Mouse (Mus musculus): ENCODE results near the gene Hspa12b. TPM values are rescaled to one million over a fixed set of nuclear protein-coding genes. Genes with fewer than 3 reads are reported as not detected.
"Not testable (repeated sequence)": the region's sequence is repeated elsewhere in the genome, so short reads cannot be mapped to it uniquely, and the experiment has no call there.

Hspa12b gene
- not detected in 2 replicates for total RNA-seq (2015; ENCODE audit: low replicate concordance)
- 0.14 TPM in 1 of 2 replicates, not detected in the other for total RNA-seq (2017; ENCODE audit: low replicate concordance)

DNA sequence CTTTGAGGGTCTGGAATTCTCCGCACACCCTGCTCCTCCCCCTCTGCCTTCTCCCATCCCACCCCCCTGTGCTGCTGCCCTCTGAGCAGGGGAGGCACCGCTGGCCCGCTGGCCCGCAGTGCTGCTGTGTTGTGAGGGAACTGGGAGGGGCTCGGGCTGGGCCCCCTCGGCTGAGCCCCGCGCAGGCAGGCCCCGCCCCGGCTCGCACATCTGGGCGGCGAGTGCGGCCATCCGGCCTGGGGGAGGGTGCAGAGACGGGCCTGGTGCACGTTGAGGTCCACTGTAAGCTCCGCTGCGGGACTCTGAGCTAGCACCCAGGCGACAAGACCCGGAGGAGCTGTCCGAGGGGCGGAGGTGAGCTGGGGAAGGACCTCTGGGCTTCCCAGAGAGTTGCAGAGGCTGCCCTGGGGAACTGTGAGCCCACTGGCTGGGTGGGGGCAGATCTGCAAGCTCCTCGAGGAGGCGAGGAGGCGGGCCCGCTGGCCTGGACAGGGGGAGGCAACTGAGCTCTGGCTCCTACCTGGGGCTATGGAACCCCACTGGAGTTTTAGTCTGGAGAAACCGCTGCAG, at the start of gene Hspa12b:
TSS of gene Hspa12b (plus strand) at position 120 of the 570 bp plus-strand sequence.
- ATAC-seq (replicated peaks; ENCODE audit: low FRiP score, poor library complexity, severe bottlenecking): no peak

DNA sequence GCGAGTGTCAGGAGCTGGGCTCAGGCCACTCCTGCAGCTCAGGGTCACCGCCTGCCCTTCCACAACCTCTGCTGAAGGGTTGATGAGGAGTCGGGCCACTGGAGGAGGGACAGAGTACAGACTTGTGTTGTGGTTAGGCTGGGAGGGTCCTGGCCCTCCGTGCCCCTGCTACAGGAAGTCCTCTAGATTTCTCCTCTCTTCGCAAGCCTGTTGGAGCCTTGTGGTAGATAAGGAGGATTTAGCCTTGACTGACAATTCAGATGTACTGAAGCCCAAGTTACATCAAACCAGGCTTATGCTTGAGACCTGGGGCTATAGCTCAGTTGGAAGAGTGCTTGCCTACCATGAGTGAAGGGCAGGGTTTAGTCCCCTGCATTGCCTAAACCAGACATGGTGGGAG, 46.6 kb upstream of the Hspa12b start:
- no peak for ATAC-seq (replicated peaks; ENCODE audit: low FRiP score, poor library complexity, severe bottlenecking)

DNA sequence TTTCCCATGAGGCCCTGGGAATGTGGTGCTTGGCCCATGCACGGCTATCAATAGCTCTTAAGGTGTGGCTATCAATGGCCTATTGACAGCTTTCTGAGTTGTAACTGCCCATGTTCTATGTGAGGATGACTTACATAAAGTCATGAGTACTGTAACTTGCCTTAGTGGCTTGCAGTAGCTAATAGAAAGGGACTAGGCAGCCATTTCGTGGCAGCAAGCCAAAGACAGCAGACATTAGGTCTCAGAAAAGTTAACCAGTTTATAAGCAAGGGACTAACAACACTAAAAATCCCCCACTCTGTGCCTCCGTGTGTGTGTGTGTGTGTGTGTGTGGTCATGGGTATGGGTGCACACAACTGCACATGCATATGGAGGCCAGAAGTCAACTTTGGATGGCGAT, 42.9 kb upstream of the Hspa12b start:
- no peak for ATAC-seq (replicated peaks; ENCODE audit: low FRiP score, poor library complexity, severe bottlenecking)

DNA sequence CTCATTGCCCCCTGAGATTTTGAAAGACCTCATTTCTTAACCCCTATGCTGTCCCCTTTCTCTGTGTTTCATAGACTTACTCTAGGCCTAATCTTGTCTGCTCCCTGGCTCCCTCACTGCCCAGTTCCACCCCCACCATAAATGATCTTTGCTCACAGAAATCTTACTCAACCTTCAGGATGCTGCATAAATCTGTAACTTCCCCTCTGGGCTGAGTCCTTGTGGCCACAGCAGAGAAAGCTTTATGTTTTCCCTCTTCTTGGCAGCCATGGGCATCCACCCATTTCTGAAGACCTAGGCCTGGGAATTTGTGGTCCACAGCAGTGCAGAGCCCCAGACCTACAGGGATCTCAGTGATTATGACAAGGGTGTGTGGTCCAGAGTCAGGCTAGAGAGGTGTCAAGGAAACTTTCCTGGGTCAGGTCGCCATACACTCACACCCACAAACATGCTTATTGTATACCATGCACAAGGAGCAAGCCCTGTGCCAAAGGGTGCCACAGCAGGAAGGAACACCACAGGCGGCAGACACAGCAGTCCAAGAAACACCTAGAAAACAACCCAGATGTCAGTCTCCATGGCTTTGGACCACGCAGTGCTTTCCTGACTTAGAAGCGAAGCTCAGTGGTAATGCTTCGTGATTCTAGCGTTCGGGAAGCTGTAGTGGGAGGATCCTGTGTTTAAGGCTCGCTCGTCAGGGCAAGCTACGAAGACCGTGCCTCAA, 40.3 kb upstream of the Hspa12b start, which contains the start of gene Siglec1:
TSS of gene Siglec1 (minus strand) at position 99 of the 724 bp plus-strand sequence.
- ATAC-seq (replicated peaks; ENCODE audit: low FRiP score, poor library complexity, severe bottlenecking): no peak

DNA sequence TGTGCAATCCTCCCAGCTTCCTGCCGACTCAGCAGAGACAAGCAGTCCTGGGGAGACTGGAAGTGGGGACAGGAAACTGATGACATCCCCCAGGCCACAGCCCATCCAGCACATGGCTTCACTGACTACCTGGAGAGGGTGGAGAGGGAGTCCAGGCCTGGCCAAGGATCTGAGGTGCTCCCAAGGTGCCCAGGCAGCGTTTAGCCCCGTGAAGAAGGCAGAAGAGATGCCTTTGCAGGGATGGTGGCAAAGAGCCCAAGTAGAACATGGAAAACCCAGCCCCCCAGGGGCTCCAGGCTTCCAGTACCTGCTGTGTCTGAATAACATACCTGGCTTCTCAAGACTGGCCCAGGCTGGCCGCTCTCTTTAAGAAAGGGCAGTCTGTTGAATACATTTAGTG, 38.5 kb upstream of the Hspa12b start:
- no peak for ATAC-seq (replicated peaks; ENCODE audit: low FRiP score, poor library complexity, severe bottlenecking)

DNA sequence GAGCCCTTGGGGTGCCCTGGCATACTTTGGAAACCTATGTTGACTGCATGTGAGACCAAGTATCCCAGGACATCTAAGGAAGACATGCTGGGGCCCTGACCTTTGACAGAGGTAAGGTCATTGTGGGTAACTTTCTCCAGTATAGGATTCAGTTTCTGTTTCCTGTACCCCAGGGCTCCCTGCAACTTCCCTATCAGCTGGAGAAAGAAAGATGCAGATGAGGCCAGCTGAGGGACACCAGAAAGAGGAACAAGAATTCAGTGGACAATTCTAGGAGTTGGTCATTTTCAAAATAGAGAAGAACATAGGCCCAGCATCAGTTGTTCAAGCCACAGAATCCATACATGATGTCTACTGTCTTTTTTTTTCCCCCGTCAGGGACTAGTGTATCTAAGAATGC, 37.4 kb upstream of the Hspa12b start:
- ATAC-seq (replicated peaks; ENCODE audit: low FRiP score, poor library complexity, severe bottlenecking): no peak

DNA sequence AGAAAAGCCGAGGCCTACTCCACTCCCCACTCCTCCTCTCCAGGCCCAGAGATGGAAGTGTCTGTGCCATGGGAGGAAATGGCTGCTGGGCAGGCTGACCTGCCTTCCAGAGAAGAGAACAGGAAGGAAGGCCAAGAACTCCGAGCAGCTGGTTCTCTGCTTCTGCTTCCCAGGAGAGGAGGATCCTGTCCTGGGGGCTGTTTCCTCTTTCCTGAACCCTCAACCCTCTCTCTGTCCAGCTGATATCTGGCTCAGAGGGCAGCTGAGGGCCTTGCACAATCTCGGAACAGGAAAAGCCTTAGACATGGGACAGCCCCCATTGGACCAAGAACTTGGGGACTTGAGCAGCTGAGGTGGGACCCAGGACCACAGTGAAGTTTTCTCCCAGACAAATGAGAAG, 36.2 kb upstream of the Hspa12b start:
- no peak for ATAC-seq (replicated peaks; ENCODE audit: low FRiP score, poor library complexity, severe bottlenecking)

DNA sequence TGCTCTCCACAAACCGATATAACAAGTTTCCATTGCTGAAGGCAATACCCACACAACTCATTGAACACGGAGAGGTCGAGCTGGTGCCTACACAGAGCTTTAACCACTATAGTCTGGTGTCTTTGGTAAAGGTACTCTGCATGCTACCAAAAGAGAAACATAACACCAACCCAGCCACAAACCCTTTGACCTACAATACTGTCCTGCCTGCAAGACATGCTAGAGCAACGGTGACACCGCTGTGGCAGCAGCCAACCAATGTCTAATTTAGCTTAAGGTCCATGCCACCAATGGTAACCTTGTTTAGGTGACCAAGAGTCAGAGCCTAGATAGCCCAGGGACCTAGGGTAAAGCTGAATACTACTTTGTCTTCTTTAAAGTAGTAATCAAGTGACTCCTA, 33.5 kb upstream of the Hspa12b start:
- no peak for ATAC-seq (replicated peaks; ENCODE audit: low FRiP score, poor library complexity, severe bottlenecking)

DNA sequence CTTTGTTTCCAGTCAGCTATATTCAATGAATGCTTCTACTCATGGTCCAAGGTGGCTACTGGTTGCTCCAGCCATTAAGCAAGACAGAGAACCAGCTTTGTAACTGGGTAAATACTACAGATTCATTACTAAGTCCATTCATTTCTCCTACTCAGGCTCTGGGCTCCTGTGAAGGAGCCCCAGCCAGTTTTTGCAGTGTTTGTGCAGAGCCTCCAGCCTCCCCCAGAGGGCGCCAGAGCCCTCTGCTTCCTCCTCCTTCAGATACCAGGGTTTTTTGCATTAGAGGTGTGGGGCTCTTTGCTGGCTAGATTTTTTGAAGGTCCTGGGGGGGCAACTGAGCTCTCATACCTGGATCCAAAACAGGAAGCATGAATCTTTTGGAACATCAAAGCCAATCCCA, 32.3 kb upstream of the Hspa12b start:
- peak; percentile 84 for ATAC-seq (replicated peaks; ENCODE audit: low FRiP score, poor library complexity, severe bottlenecking)

DNA sequence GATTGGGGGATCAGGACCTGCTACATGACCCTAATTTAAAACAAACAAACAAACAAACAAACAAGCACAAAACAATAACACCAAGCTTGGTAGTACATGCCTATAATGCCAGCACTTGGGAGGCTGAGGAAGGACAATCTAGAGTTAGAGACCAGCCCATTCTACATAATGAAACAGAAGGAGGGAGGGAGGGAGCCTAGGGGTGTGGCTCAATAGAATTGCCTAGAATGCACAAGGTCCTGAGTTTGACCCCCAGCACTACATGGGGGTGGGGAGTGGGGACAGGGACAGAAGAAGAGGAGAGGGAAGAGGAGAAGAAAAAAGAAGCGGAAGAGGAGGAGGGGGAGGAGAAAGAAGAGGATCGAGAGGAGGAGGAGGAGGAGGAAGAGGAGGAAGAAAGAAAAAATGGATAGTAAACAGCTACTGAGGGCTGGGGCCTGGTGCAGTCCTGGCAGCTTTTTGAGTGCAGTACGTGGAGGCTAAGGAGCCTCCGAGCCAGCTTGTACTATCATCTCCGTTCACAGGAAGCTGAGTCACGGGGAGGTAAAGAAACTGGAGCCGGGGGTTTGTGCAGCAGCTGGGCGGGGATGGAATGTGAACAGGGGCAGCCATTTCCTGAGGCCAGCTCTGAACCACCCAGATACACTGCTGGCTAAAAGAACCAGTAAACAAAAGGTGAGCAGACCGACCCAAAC, 30.8 kb upstream of the Hspa12b start:
- peak; percentile 87 for ATAC-seq (replicated peaks; ENCODE audit: low FRiP score, poor library complexity, severe bottlenecking)

DNA sequence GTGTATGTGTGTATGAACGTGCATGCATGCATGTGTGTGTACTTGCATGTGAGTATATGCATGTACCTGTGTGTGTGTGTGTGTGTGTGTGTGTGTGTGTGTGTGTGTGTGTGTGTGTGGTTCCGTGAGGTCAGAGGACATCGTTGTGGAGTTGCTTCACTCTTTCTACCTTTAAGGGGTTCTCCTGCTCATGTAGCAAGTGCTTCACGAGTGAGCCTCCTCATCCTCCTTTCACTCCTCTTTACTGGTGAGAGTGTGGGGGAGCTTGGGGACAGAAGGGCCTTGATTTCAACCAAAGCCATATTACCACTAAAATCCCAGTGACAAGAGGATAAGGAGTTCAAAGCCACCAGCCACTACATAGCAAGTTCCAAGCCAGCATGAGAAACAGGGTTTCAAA, 30.0 kb upstream of the Hspa12b start:
- no peak for ATAC-seq (replicated peaks; ENCODE audit: low FRiP score, poor library complexity, severe bottlenecking)

DNA sequence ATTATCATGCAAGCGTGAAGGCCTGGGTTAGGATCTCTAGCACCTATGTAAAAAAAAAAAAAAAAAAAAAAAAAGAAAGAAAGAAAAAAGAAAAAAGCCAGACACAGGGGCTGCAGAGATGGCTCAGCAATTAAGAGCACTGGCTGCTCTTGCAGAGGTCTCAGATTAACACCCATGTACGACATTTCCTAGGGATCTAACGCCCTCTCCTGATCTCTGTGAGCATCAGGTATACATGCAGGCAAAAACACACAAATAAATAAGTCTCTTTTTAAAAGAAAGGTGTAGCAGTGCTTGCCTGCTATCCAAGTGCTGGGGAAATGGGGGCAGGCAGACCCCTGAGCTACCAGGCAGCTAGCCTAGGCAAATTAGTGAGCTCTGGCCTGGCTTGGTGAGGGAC, 25.6 kb upstream of the Hspa12b start:
- ATAC-seq (replicated peaks; ENCODE audit: low FRiP score, poor library complexity, severe bottlenecking): no peak

DNA sequence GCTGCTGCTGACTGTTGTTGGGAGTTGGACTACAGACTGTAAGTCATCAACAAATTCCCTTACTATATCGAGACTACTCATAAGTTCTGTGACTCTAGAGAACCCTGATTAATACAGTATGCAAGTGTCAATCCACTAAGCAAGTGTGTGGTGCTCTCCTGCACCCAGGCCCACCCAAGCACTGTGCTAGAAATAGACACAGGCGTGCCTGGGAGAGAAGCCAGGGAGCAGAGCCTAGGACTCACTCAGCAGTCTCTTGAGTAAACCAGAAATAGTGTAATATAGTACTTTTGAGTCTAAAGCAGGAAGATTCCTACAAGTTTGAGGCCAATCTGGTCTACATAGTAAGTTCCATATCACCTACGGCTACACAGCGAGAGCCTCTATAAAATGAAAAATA, 23.1 kb upstream of the Hspa12b start:
- no peak for ATAC-seq (replicated peaks; ENCODE audit: low FRiP score, poor library complexity, severe bottlenecking)

DNA sequence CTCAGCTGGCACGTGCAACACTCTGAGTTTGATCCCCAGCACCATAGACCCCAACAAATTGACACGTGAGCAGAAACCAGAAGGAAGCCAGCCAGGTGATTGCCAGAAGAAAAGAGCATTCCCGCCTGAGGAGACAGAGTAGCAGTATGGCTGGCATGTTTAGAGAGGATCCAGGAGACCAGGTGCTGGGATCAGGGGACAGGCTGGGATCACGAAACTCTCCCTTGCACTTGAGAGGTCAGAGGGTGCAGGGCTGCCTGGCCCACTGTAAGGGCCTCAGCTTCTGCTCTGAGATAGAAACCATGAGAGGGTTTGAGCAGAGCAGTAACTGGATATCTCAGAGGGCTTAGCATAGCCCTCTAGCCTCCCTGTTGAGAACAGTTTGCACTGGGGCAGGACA, 22.0 kb upstream of the Hspa12b start:
- not testable (repeated sequence) for ATAC-seq (replicated peaks; ENCODE audit: low FRiP score, poor library complexity, severe bottlenecking)

DNA sequence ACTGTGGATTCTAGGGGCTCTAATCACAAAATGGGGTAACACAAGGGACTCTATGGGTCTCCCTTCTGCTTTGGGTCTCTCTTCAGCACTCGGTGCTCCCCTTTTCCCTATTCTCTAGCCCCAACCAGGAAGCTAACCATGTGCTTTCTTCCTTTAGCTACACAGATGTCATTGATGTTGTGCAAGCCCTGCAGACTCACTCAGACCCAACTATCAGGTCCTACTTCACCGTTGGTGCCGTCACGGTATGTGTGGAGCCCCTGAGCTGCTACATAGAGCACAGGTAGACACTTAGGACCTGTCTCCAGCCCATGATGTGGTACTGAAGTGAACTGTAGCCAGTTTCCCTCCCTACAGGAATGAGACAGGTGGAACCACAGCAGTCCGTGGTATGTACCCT, 21.1 kb upstream of the Hspa12b start:
- no peak for ATAC-seq (replicated peaks; ENCODE audit: low FRiP score, poor library complexity, severe bottlenecking)

DNA sequence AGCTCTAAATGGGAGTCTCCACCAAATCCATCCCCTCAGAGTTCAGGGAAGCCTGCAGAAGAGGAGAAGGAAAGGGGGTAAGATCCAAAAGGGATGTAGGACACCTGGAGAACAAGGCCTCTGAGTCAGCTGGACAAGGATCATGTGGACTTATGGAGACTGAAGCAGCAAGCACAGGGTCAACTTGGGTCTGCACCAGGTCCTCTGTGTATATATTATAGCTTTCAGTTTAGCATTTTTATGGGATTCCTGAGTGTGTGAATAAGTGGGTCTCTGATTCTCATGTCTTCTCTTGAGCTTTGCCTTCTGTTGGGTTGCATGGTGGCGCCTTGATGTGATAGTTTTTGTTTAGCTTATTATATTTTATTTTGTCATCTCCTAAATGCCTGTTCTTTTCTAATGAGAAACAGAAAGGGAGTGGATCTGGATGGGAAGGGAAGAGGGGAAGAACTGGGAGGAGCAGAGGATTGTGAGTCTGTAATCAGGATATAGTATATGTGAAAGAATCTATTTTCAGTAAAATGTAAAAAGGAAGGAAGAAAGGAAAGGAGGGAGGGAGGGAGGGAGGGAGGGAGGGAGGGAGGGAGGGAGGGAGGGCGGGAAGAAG, 8.0 kb upstream of the Hspa12b start:
- no peak for ATAC-seq (replicated peaks; ENCODE audit: low FRiP score, poor library complexity, severe bottlenecking)

DNA sequence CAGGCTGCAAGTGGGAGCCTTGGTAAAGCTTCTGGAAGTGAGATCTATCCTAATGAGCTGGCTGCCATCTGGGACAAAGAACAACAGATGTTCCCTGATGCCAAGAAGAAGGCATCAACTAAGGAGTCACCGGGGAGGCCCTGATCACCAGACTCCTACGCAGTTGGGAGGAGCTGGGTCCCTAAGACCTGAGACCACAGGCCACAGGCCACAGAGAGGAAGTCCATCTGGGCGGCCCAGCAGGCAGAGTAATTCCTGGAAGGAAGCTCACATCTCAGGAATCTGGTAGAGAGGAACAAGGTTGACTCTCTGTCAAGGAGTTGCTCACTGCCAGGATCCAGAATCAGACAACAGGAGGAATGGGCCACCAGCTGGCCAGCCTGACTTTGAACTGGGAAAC, 2.9 kb upstream of the Hspa12b start:
- ATAC-seq (replicated peaks; ENCODE audit: low FRiP score, poor library complexity, severe bottlenecking): no peak

DNA sequence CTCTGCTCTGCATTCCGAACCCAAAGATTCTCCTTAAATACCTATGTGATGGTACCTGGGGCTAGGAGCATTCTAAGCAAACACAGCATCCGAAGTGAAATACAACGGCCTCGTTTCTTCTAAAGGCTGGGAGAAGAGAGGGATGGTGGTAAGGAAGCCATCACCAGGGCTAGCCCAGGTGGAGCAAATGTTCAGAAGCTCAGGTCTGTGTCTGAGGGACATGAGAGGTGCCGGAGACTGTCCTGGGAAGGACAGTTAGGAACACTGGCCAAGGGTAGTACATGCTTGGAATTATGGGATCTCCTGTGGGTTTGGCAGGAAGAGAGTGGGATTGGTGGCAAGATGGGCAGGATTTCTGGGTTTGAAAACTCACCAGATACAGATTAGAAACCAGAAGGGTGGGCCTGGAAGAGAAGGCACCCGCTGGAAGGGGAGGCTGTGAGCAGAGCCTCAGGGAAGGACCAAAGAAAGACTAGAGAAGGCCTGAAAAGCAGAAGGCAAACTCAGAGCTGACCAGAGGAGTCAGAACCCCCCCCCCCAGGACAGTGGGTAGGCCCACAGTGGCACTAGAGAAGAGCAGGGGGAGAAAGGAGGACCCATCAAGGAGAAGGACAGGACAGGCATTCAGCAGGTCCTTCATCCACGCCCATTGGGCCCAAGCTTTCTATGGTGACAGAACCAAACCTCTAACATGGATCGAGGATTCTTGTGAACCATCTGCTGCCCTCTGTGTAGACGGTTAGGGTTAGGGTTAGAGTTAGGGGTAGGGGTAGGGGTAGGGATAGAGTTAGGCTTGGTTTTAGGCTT, 1.7 kb upstream of the Hspa12b start:
- ATAC-seq (replicated peaks; ENCODE audit: low FRiP score, poor library complexity, severe bottlenecking): no peak

DNA sequence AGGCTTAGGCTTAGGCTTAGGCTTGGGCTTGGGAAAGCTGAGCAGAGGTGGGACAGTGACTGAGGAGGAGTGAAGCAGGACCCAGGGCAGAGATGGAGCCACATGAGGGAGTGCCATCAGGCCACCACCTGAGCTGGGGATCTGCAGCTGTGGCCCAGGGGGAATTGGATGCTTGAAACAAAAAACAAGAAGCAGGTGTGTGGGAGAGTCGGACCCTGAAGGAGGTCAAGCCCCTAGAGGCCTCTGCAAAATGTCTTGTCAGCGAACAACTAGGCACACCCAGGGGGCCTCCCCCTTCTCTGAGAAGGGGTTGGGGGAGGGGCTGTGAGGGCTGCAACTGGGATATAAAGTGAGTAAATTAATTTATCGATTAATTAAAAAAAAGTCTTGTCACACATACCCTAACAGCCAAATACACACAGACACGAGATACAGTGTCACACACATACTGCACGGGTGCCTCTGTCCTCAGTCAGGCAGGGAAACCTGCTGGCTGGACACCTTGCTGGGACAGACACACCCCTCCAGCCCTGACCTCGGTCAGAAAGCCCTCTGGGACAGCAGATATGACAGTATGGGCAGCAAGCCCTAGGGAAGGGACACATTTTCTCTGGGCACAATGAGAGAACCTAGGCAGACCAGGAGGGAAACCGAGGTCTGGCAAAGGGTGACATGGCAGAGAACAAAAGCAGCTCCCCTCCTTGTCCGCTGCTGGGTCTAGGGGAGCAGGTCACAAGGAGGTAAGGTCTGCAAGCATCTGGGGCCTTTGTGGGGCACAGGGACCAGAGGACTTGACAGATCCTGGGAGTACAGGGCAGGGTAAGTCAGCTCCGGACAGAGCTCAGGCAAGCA, 890 bp upstream of the Hspa12b start:
- ATAC-seq (replicated peaks; ENCODE audit: low FRiP score, poor library complexity, severe bottlenecking): no peak; the same call in 1 of the 2 replicates

Data from erythroblast, adult 5-6 weeks (primary cell).